Mouse (Mus musculus): ENCODE measurements around the gene Ube3c. TPM values are rescaled to one million over a fixed set of nuclear protein-coding genes. Genes with fewer than 3 reads are reported as not detected.
"Not testable (repeated sequence)": the region's sequence is repeated elsewhere in the genome, so short reads cannot be mapped to it uniquely, and the experiment has no call there.

Ube3c gene
- total RNA-seq (2014; fragmentation: Nextera tagmentation) = 20.1 and 26.3 TPM in 2 replicates
- total RNA-seq (2017) = 32.3 and 33.0 TPM in 2 replicates

DNA sequence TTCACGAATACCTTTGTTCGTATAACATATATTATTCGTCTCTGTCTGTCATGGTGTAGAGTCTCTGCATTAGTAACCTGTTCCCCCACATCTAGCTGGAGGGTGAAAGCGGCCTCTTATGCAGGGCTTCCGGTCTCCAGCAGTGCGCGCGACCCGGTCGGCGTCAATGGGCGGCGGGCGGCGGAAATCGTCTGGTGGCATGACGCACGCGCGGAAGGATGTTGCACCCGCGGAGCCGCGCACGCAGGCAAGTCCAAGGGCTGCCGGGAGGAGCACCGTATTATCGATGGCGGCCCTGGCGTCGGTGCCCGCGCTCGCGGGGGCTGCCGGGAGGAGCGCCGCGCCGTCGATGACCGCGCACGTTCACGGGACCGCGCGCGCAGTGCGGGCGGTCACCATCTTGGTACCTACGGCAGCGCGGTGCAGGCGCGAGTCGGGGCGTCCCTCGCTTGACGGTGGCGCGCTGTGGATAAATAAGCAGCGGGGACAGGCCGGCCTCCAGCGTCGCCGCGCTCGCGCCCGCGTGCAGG, at the start of gene Ube3c:
Ube3c (plus strand) TSS at position 395 of the 530 bp plus-strand sequence.
- ATAC-seq (replicated peaks; ENCODE audit: poor library complexity, severe bottlenecking) = peak; percentile 93

DNA sequence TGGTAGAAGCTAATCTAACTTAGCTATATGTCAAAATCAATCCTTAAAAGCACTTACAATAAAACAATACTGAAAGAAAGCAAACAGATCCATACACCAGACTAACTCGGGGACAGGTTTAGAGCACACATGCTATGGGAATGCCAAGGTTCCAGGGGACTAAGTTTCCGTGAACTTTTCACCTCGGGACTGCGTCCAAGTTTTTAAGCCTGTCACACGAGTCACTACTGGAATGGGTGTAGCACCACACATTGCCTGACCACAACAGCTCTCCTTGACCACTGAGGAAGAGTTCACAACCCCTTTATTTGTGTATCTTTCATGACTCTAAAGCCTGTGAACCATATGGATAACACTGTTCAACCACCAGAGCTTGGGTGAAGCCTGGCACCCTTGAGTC, 8.9 kb upstream of the Ube3c start:
- ATAC-seq (replicated peaks; ENCODE audit: poor library complexity, severe bottlenecking) = no peak

DNA sequence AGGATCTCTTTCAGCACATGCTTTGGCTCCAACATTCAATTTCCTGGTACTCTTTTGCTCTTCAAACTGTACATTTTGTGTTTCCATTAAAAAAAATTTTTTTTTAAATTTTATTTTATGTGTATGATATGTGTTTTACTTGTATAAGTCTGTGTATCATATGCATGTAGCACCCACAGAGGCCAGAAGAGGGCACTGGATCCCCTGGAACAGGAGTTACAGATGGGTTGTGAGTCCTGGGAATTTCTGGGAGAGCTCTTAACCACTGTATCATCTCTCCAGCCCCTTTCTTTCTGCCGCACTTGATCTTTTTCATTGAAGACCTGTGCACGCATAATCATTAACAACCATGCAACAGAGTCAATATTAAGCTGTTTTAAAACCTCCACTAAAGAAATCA, 8.4 kb upstream of the Ube3c start:
- no peak for ATAC-seq (replicated peaks; ENCODE audit: poor library complexity, severe bottlenecking)

DNA sequence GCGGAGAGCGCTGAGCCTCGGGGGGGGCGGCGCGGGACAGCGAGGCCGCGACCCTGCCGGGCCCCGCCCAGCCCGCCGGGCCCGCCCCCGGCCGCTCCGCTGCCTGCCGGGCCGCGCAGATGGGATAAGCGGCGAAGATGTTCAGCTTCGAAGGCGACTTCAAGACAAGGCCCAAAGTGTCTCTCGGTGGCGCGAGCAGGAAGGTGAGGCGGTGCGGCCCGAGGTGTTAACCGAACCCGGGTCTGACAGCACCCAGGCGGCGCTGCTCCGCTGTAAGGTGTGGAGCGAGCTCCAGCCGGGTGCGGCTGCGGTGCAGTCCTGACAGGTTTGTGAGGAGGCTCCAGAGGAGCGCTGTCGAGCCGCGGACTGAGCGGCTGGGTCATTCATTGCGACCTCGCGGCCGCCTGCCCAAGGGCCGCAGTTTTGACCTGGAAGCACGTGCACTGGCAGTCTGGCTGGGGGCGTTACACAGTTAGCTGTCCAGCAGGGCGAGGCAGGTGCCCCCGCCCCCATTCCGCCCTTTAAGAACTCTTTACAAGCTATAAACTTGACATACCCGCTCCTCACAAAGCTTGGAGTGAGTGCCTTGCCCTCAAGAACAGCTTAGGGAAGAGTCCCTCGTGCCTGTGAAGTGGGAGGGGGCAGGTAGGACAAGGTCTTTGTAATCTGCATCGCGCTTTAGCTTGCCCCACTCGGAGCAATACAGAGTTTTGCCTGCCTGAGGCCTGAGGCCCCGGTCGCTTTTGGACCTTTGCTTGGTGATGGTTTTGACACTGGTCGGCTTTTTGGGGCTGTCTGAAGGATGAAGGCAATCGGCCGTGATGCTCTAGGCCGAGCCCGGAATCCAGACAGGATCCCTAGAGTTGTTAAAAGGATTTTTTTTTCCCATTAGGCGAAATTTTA, 587 bp downstream of the Ube3c start:
- ATAC-seq (replicated peaks; ENCODE audit: poor library complexity, severe bottlenecking) = peak; percentile 53

DNA sequence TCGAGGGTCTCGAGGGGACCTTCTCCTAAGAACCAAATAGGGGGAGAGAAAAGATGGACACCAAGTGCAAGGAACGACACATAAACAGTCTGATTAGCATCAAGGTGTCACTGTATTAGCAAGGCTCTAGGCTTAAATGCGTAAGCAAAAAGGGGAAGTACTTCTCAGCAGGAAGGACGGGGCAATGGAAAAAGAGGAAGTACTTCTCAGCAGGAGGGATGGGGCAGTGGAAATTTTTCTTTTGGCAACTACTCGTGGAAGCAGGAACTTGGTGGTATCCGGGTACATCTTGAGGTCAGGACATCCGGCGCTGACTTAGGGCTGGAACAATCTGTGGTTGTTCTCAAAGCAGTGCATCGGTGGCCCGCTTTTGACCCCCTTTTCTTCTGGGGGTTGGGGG, 5.2 kb downstream of the Ube3c start:
- not testable (repeated sequence) for ATAC-seq (replicated peaks; ENCODE audit: poor library complexity, severe bottlenecking)

DNA sequence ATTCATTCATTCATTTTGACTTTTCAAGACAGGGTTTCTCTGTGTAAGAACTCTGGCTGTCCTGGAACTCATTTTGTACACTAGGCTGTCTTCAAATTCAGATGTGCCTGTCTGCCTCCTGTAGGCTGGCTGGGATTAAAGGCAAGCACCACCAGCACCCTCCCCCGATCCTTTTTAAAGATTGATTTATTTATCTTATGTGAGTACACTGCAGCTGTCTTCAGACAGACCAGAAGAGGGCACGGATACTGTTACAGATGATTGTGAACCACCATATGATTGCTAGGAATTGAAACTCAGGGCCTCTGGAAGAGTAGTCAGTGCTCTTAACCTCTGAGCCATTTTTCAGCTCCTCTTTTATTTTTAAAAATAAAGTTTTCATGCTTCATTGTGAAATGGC, 6.0 kb downstream of the Ube3c start:
- ATAC-seq (replicated peaks; ENCODE audit: poor library complexity, severe bottlenecking) = no peak

DNA sequence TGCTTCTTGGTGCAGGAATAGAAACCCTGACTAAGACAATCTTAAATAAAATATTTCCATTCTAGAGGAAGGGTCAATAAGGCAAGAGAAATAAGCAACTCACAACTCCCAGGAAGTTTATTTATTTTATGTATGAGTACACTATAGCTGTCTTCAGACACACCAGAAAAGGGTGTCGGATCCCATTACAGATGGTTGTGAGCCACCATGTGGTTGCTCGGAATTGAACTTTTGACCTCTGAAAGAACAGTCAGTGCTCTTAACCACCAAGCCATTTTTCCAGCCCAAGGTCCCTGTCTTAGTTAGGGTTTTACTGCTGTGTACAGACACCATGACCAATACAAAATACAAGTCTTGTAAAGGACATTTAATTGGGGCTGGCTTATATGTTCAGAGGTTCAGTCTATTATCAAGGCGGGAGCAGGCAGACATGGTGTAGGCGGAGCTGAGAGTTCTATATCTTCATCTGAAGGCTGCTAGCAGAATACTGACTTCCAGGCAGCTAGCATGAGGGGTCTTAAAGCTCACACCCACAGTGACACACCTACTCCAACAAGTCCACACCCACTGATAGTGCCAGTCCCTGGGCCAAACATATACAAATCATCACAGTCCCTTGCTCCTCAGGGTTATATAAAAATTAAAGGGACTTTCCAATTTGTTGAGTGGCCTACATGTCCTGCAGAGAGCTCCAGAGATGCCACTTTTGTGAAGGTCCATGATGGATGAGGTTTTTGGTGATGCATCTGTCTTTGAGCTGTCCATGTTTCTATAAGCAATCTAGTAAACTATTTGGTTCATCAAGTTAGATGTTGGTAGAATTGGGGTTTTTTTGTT, 9.0 kb downstream of the Ube3c start:
- ATAC-seq (replicated peaks; ENCODE audit: poor library complexity, severe bottlenecking) = no peak

DNA sequence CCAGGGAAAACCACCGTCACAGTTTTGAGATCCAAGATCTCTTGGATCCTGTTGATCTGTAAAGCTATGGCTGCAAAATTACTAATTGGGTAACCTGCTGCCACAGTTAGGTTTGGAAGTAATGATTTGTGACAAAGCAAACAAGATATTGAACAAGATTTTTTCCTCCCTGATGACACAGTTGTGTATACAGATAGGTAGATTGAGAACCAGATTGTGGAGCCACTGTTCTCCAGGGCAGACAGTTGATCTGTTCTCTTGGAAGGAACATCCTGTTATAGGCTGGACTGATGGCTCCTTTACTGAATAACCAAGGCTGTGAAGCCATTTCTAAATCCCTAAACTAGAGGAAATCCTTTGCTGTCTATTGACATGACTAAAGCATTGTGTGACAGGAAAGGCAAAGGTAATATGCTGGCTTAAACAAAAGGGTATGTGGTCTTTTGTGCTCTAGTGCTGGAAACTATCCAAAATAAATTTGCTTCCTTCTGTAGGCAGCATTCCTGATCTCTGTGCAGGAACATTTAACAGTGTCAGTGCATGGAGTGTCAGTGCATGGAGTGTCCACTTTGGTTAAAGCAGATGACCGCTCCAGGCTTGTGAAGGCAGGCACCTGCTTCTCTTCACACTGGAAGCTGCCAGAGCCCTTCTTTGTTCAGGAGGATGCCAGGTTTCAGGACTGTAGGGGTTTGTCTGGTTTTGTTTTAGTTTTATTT, 15.0 kb downstream of the Ube3c start:
- no peak for ATAC-seq (replicated peaks; ENCODE audit: poor library complexity, severe bottlenecking)

DNA sequence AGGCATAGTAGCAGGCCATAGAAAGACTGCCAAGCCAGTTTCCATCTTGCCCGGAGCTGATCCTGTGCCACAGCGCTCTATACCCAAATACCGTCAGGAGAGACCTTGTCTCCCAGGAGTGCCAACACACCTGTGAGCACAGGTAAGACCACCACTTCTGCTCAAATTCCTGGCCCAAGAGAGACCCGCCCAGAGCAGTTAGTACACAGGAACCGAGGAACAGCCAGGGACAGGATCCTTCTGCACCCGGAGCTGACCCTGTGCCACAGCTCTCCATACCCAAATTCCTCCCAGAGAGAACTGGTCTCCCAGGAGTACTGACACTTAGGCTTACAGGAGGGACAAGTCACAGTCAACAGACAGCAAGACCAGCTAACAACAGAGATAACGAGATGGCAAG, 23.1 kb downstream of the Ube3c start:
- ATAC-seq (replicated peaks; ENCODE audit: poor library complexity, severe bottlenecking) = not testable (repeated sequence)

DNA sequence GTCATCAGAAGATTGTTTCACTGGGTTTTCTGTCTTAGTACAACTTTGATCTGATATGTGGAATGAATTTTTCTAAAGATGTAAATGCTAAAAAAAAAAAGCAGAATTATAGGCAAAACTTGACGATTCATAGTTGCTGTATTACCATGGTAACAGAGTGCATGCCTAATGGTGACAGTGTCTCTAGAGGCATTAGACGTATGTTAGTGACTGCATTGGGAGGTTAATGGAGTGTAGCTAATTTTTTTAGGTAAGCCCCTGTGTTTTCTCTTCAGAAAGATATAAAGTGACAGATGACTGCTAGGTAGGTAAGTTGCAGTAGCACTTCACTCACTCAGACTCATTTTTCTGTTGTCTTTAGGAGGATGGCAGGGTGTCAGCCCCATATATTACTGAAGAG, 37.5 kb downstream of the Ube3c start:
- ATAC-seq (replicated peaks; ENCODE audit: poor library complexity, severe bottlenecking) = no peak

DNA sequence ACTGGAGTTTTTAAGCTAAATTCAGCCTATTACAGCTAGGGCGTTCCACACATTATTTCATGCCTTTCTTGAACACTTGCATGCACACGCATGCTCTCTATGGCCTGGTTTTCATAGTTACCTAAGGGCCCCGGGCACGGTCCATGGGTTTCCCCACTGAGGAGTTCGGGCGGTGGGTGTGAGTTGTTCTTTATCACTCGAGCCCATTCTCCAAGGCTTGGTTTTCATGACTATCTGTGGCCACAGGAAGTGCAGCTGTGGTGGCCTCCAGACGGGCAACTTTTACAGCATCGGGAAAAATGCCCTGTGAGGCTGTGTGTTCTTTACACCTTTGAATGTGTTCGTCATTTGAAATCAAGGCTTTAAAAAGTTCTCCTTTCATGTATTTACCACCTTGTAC, 56.6 kb downstream of the Ube3c start:
- no peak for ATAC-seq (replicated peaks; ENCODE audit: poor library complexity, severe bottlenecking)

DNA sequence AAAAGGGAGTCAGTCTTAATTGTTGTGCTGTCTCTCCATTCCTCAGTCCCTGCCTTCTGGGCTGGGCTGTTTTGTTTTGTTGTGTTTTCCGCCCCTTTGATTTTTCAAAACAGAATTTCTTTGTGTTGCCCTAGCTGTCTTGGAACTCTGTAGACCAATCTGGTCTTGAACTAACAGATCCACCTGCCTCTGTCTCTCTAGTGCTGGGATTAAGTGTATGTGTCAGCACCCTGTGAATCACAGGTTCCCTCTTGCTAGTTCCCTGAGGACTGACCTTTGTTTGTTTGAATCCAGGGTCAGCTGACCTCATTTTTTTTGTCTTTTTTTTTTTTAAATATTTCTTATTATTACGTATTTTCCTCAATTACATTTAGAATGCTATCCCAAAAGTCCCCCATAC, 60.9 kb downstream of the Ube3c start:
- ATAC-seq (replicated peaks; ENCODE audit: poor library complexity, severe bottlenecking) = no peak

DNA sequence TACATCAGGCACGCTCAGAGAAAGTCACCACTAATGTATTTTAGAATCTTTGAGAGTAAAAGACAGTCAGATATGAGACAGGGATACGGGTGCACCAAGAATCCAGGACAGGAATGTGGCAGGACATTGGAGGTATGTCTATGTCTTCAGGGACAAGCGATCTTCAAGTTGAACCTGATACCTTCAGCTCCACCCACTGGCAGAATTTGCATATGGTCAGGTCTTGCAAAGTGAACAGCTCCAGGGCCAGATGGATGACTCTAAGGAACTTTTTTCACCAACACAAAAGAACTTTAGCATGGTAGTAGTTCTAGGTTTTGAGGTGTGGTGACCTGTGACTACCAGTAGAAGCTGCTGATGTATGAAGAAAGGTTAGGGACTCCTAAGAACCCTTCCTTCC, 62.7 kb downstream of the Ube3c start:
- ATAC-seq (replicated peaks; ENCODE audit: poor library complexity, severe bottlenecking) = no peak

DNA sequence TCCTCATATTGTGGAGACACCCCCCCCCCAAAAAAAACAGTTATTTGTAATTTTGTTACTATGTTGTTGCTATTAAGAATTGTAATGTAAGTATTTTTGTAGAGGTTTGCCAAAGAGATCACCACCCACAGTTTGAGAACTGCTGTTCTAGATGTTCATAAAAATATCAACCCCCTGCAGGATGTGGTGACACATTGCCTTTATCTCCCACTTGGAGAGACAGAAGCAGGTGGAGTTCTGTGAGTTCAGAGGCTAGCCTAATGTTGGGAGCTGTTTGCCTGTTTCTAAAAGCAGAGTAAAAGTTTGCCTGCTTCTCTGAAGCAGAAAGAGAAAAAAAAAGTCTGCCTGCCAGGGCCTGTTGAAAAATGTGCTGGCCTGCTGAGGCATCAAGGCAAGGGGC, 67.3 kb downstream of the Ube3c start:
- no peak for ATAC-seq (replicated peaks; ENCODE audit: poor library complexity, severe bottlenecking)

DNA sequence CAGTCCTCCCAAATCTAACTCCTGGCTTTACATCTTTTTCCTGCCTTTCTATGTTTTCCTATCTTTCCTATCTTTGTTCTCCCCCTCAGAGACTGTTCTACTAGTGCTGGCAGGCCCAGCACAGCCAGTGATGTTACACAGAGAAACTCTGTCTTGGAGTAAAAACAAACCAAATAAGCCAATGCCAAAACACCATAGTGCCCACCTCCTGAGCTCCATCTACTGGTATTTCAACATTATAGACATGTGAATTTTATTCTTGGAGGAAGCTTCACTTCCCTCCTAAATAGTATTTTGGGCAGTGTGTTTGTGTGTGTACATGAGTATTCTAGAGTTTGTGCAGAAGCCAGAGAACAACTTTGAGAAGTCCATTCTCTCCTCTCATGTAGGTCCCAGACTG, 67.8 kb downstream of the Ube3c start:
- no peak for ATAC-seq (replicated peaks; ENCODE audit: poor library complexity, severe bottlenecking)

DNA sequence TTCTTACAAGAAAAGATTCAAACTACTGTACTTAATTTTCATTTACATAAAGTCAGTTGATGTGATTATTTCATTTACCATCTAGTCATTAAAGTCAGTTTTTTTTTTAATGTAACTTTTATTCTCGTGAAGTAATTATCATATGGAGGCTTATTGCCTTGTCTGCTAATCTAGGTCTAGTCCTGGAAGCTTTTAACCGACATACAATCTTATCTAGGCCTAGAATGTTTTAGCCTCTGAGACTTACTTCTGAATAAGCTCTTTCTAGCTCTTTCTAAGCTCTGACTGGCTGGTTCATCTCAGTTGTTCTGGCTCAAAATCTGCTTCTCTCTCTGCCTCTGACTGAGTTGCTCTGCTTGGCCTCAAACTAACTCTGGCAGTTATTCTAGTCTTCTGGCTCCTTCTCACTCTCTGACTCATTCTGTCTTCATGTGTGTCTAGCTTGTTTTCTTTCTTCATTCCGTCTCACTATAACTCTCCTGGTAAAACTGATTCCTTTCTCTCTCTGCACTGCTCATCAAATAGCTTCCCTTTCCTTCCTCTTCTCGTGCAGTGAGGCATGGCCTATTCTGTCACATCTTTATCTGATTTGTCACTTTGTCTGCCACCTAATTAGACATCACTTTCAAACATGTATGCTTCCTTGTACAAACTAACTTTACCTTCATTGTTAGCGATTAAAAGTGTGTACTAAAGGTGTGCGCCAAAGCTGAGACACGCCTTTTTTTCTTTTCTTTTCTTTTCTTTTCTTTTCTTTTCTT, 72.3 kb downstream of the Ube3c start:
- ATAC-seq (replicated peaks; ENCODE audit: poor library complexity, severe bottlenecking) = no peak

DNA sequence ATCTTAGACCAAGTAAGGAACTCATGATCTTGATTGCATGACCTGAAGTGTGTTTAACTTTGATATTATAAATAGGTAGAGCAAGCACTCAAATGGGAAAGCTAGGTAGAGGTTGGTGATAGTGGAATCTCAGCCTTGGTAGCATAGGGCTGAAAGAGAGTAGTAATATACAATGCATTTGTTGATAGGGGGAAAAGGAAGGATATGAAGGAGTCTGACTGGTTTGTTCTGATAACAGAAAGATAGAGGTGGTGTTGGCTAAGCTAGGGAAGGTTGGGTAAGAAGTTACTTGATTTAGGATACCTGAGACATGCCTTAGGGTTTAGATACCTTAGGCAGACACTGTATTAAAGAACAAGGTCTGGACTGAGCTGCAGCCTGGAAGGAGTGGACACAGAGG, 82.7 kb downstream of the Ube3c start:
- no peak for ATAC-seq (replicated peaks; ENCODE audit: poor library complexity, severe bottlenecking)

DNA sequence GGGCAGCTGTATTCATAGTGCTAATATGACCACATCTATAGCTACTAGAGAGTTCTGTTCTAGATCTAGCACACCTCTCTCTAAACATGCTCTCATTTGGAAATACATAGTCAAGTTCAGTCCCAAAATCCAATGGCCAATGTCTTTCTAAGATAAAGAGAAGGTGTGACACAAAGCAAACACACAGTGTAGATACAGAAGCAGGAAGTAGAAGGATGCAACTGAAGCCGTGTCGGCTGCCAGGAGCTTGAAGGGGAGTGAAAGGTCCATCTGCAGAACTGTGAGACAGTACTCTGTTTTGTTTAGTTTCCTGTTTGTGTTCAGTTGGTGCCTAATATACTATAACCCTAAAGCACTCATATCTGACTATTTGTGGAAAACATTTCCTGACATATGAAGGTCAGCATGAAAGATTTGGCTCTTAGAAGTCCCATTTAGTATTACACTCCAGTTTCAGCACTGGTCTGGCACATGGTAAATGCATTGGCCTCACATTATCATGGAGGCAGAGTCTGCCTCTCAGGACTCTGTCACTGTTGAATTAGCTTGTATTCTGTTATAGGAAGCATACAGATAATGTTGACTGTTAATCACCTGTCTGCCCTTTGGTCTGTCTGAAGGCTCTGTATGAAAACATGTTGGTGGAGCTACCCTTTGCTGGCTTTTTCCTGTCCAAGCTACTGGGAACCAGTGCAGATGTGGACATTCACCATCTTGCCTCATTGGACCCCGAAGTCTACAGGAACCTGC, 88.7 kb downstream of the Ube3c start:
- ATAC-seq (replicated peaks; ENCODE audit: poor library complexity, severe bottlenecking) = no peak

DNA sequence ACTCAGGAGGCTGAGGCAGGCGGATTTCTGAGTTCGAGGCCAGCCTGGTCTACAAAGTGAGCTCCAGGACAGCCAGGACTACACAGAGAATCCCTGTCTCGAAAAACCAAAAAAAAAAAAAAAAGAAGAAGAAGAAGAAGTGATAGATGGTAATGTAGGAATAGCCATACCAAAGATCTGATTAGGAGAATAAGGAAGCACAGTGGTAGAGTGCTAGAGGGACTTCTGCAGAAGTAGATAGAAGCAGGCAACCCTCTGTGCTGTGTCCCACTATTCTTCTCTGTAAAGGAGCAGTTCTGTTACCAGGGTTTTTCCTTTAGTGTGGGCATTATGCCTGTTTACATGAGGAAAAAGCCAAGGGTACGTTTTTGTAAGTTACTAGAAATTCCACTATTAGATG, 92.2 kb downstream of the Ube3c start:
- ATAC-seq (replicated peaks; ENCODE audit: poor library complexity, severe bottlenecking) = not testable (repeated sequence)

All from granulocyte monocyte progenitor cell, adult 5-6 weeks (primary cell).